Mouse (Mus musculus) midbrain, embryonic 11.5 days (tissue): Measurements from ENCODE around the gene St3gal5. TPM values are rescaled to one million over a fixed set of nuclear protein-coding genes. Genes with fewer than 3 reads are reported as not detected.

Experiments used
- ATAC-seq: fragments of 200-750 bp; cut with Nextera tagmentation; 2 replicates; pipeline ENCODE4 v1.8.0; 2017; ENCODE audit warnings: moderate TSS enrichment, moderate library complexity; ENCODE audit not compliant: low FRiP score
- DNase-seq: peaks from one replicate; pipeline ENCODE4 v3.0.0; 2015; ENCODE audit warnings: low spot score; ENCODE audit errors: missing footprints
- H3K27ac ChIP-seq: fragments of 300-500 bp; sonication (generic); 2 replicates; pipeline ENCODE4 v1.5.1; 2014; ENCODE audit warnings: low read depth, low read length
- H3K27me3 ChIP-seq: fragments of 300-500 bp; sonication (generic); 2 replicates; pipeline ENCODE4 v1.6.1; 2014; ENCODE audit warnings: mild to moderate bottlenecking, low read length, moderate library complexity, mixed read lengths; ENCODE audit not compliant: control insufficient read depth, insufficient read depth
- H3K36me3 ChIP-seq: fragments of 300-500 bp; sonication (generic); 2 replicates; pipeline ENCODE4 v1.6.1; 2014; ENCODE audit warnings: mild to moderate bottlenecking, low read length, moderate library complexity, mixed read lengths; ENCODE audit not compliant: control insufficient read depth, insufficient read depth
- H3K4me1 ChIP-seq: fragments of 300-500 bp; sonication (generic); 2 replicates; pipeline ENCODE4 v1.6.1; 2014; ENCODE audit warnings: low read length; ENCODE audit not compliant: control insufficient read depth, insufficient read depth
- H3K4me2 ChIP-seq: fragments of 300-500 bp; sonication (generic); 2 replicates; pipeline ENCODE4 v1.6.1; 2014; ENCODE audit warnings: mild to moderate bottlenecking, moderate library complexity
- H3K4me3 ChIP-seq: fragments of 300-500 bp; sonication (generic); 2 replicates; pipeline ENCODE4 v1.5.1; 2014; ENCODE audit warnings: low read depth, low read length
- H3K9ac ChIP-seq: fragments of 300-500 bp; sonication (generic); 2 replicates; pipeline ENCODE4 v1.6.1; 2014; ENCODE audit warnings: low read length
- H3K9me3 ChIP-seq: fragments of 300-500 bp; sonication (generic); 2 replicates; pipeline ENCODE4 v1.6.1; 2016; ENCODE audit warnings: low read length; ENCODE audit not compliant: control insufficient read depth
- WGBS: fragments of 180-500 bp; shearing (Covaris S2); extraction: QIAGEN DNeasy Blood & Tissue Kit; methylation state at CpG from one replicate; pipeline ENCODE4 v1.1.7; 2014; 5-methylcytosine and 5-hydroxymethylcytosine counted together
- polyA plus RNA-seq: library from polyadenylated mRNA; unstranded; fragments of >200 nt; fragmentation: Nextera tagmentation; extraction: Ambion mirVana; gene quantifications from 2 replicates; pipeline ENCODE4 v1.2.1, GENCODE M21; 2014

The St3gal5 gene
- polyA plus RNA-seq, 1 experiment from 2014 or later, result 33.4 TPM

- Histone ChIP-seq H3K4me2 (no peak overlapping the region), H3K36me3 (no peaks in the 10 kb centered on the region), H3K9me3 (no peaks in the 10 kb centered on the region), H3K27ac (no peak overlapping the region), H3K27me3 (no peaks in the 10 kb centered on the region), H3K9ac (no peak overlapping the region), H3K4me3 (no peak overlapping the region), H3K4me1 (no peaks in the 10 kb centered on the region)
- no peak for ATAC-seq
- WGBS, result 90% methylated on average over 5 of the region's 5 CpGs
- no peak for DNase-seq
Measured at GRCm38 (mm10) chr6:72089865-72090264, 7.5 kb upstream of the St3gal5 start.

- Histone ChIP-seq H3K9ac (no peak overlapping the region), H3K27me3 (no peaks in the 10 kb centered on the region), H3K27ac (no peak overlapping the region), H3K36me3 (no peaks in the 10 kb centered on the region), H3K9me3 (no peaks in the 10 kb centered on the region), H3K4me1 (no peaks in the 10 kb centered on the region), H3K4me3 (no peak overlapping the region), H3K4me2 (no peak overlapping the region)
- WGBS, result 53% methylated on average over 6 of the region's 6 CpGs
- DNase-seq (no peak), ATAC-seq (no peak)
Measured at GRCm38 (mm10) chr6:72091007-72091406, 6.4 kb upstream of the St3gal5 start.

GRCm38 (mm10) chr6:72093121-72093520 is 4.3 kb upstream of the St3gal5 start:
- Histone ChIP-seq H3K36me3 (no peaks in the 10 kb centered on the region), H3K4me1 (peaks cover 6% of the 10 kb centered on the region), H3K4me3 (no peak overlapping the region), H3K9ac (no peak overlapping the region), H3K27me3 (no peaks in the 10 kb centered on the region), H3K27ac (no peak overlapping the region), H3K9me3 (no peaks in the 10 kb centered on the region), H3K4me2 (no peak overlapping the region)
- 90% methylated on average over 1 of the region's 1 CpGs for WGBS
- ATAC-seq (no peak), DNase-seq (no peak)

GRCm38 (mm10) chr6:72096217-72096616 is 1.2 kb upstream of the St3gal5 start:
- Histone ChIP-seq H3K27ac (no peak overlapping the region), H3K9me3 (no peaks in the 10 kb centered on the region), H3K4me2 (no peak overlapping the region), H3K4me3 (no peak overlapping the region), H3K27me3 (no peaks in the 10 kb centered on the region), H3K4me1 (peaks cover 15% of the 10 kb centered on the region), H3K9ac (no peak overlapping the region), H3K36me3 (no peaks in the 10 kb centered on the region)
- no peak for ATAC-seq
- 79% methylated on average over 5 of the region's 5 CpGs for WGBS
- DNase-seq, result no peak

- Histone ChIP-seq H3K4me3 (peak overlapping the region; percentile 69), H3K4me1 (peaks cover 17% of the 10 kb centered on the region), H3K27me3 (no peaks in the 10 kb centered on the region), H3K9me3 (no peaks in the 10 kb centered on the region), H3K36me3 (no peaks in the 10 kb centered on the region), H3K9ac (no peak overlapping the region; the same call in 1 of the 2 replicates), H3K27ac (no peak overlapping the region), H3K4me2 (peak overlapping the region; percentile 96)
- DNase-seq (peak; percentile 83), ATAC-seq (peak; percentile 3; the same call in 1 of the 2 replicates)
- 60% methylated on average over 8 of the region's 8 CpGs for WGBS
Measured at GRCm38 (mm10) chr6:72096669-72097068, 723 bp upstream of the St3gal5 start.

- ATAC-seq, result no peak; the same call in 1 of the 2 replicates
- DNase-seq, result no peak
Measured at GRCm38 (mm10) chr6:72098021-72098655, 746 bp downstream of the St3gal5 start.

GRCm38 (mm10) chr6:72098691-72099090 is 1.3 kb downstream of the St3gal5 start:
- WGBS, result 48% methylated on average over 2 of the region's 2 CpGs
- Histone ChIP-seq H3K4me1 (peaks cover 17% of the 10 kb centered on the region), H3K27ac (no peak overlapping the region), H3K4me3 (peak overlapping the region; percentile 69), H3K36me3 (no peaks in the 10 kb centered on the region), H3K9me3 (no peaks in the 10 kb centered on the region), H3K9ac (no peak overlapping the region), H3K4me2 (peak overlapping the region; percentile 96), H3K27me3 (no peaks in the 10 kb centered on the region)
- DNase-seq, result no peak
- no peak for ATAC-seq

More at GRCm38 (mm10) chr6:72098021-72098655, 746 bp downstream of the St3gal5 start:
- no peaks in the 10 kb centered on the region for H3K9me3 ChIP-seq
- peak overlapping the region; percentile 69 for H3K4me3 ChIP-seq
- H3K9ac ChIP-seq, result peak overlapping the region; percentile 91
- peaks cover 17% of the 10 kb centered on the region for H3K4me1 ChIP-seq
- H3K4me2 ChIP-seq, result peak overlapping the region; percentile 96
- H3K27me3 ChIP-seq, result no peaks in the 10 kb centered on the region
- 5% methylated on average over 15 of the region's 15 CpGs for WGBS
- H3K27ac ChIP-seq, result peak overlapping the region; percentile 69
- H3K36me3 ChIP-seq, result no peaks in the 10 kb centered on the region

- H3K4me2 ChIP-seq, result no peak overlapping the region
- no peak overlapping the region for H3K4me3 ChIP-seq
- H3K9me3 ChIP-seq, result no peaks in the 10 kb centered on the region
- no peak overlapping the region for H3K27ac ChIP-seq
- peaks cover 17% of the 10 kb centered on the region for H3K4me1 ChIP-seq
- H3K27me3 ChIP-seq, result no peaks in the 10 kb centered on the region
- H3K36me3 ChIP-seq, result no peaks in the 10 kb centered on the region
- DNase-seq (no peak), ATAC-seq (no peak)
- H3K9ac ChIP-seq, result no peak overlapping the region
- 82% methylated on average over 3 of the region's 3 CpGs for WGBS
Measured at GRCm38 (mm10) chr6:72099281-72099680, 1.9 kb downstream of the St3gal5 start.

GRCm38 (mm10) chr6:72100171-72100570 is 2.8 kb downstream of the St3gal5 start:
- no peaks in the 10 kb centered on the region for H3K9me3 ChIP-seq
- H3K4me3 ChIP-seq, result no peak overlapping the region
- no peaks in the 10 kb centered on the region for H3K27me3 ChIP-seq
- DNase-seq (no peak), ATAC-seq (no peak)
- H3K27ac ChIP-seq, result no peak overlapping the region
- WGBS, result 74% methylated on average over 5 of the region's 5 CpGs
- no peaks in the 10 kb centered on the region for H3K36me3 ChIP-seq
- H3K9ac ChIP-seq, result no peak overlapping the region
- peaks cover 17% of the 10 kb centered on the region for H3K4me1 ChIP-seq
- H3K4me2 ChIP-seq, result no peak overlapping the region
